ENCODE assay signal across 43 mouse cellular contexts in genomic region chr7:139956658-139957057, GRCm38 (mm10). TPM values are rescaled to one million over a fixed set of nuclear protein-coding genes. Genes with fewer than 3 reads are reported as not detected.
"Had no signal": no experiment of that assay in that cellular context is flagged by ENCODE, and none has a peak within 500 bp of the region (broad histone marks: within the 10 kb centered on the region; RNA-seq: fewer than 3 reads in every experiment).

No protein-coding gene starts in this region.

- H3K4me3 ChIP-seq: heart, embryonic 10.5 days; heart, embryonic 12.5 days; heart, embryonic 13.5 days; heart, embryonic 15.5 days; hindbrain, embryonic 10.5 days; hindbrain, embryonic 12.5 days; hindbrain, embryonic 13.5 days; hindbrain, embryonic 15.5 days; intestine, embryonic 15.5 days; kidney, embryonic 15.5 days; layer of hippocampus, adult 2 months had no signal

- H3K9me3 ChIP-seq: heart, embryonic 10.5 days; heart, embryonic 12.5 days; heart, embryonic 13.5 days; heart, embryonic 15.5 days; hindbrain, embryonic 10.5 days; hindbrain, embryonic 12.5 days; hindbrain, embryonic 13.5 days; hindbrain, embryonic 15.5 days; intestine, embryonic 15.5 days; kidney, embryonic 15.5 days had no signal

- DNase-seq: heart, postnatal 10 days; heart, postnatal 14 days; heart, postnatal 36 days; kidney, adult 11 months; kidney, adult 18-20 months; kidney, adult 2 months; kidney, adult 8-10 months; kidney, adult 9 months; kidney, postnatal 25 days; layer of hippocampus, adult 9-11 months; layer of hippocampus, postnatal 36 days had no signal

- ATAC-seq: hindbrain, embryonic 16.5 days; hindbrain, postnatal 0 days; inflammation-experienced regulatory T-cells, adult 6 months; intestine, embryonic 15.5 days; intestine, embryonic 16.5 days; intestine, postnatal 0 days had no signal

- H3K36me3 ChIP-seq: heart, embryonic 10.5 days; heart, embryonic 12.5 days; heart, embryonic 13.5 days; heart, embryonic 15.5 days; hindbrain, embryonic 10.5 days; hindbrain, embryonic 12.5 days; hindbrain, embryonic 13.5 days; hindbrain, embryonic 15.5 days; intestine, embryonic 15.5 days; kidney, embryonic 15.5 days had no signal

- H3K4me2 ChIP-seq: heart, embryonic 11.5 days; heart, embryonic 12.5 days; heart, embryonic 13.5 days; heart, embryonic 15.5 days; hindbrain, embryonic 12.5 days; hindbrain, embryonic 13.5 days; hindbrain, embryonic 15.5 days; intestine, embryonic 15.5 days; kidney, embryonic 15.5 days had no signal

- H3K4me1 ChIP-seq: intestine, embryonic 15.5 days had no signal

- H3K9ac ChIP-seq: heart, embryonic 12.5 days; heart, embryonic 13.5 days; heart, embryonic 15.5 days; hindbrain, embryonic 12.5 days; hindbrain, embryonic 13.5 days; hindbrain, embryonic 15.5 days; intestine, embryonic 15.5 days; kidney, embryonic 15.5 days had no signal

- H3K27me3 ChIP-seq: intestine, embryonic 15.5 days had no signal

- H3K27ac ChIP-seq: heart, embryonic 10.5 days; heart, embryonic 13.5 days; heart, embryonic 15.5 days; hindbrain, embryonic 10.5 days; hindbrain, embryonic 12.5 days; hindbrain, embryonic 13.5 days; hindbrain, embryonic 15.5 days; hindbrain, postnatal 0 days; intestine, embryonic 15.5 days; kidney, embryonic 15.5 days; kidney, postnatal 0 days; layer of hippocampus, adult 2 months had no signal

RNA-seq across cellular contexts. Expression of gene Utf1, which starts 13.1 kb away (rescaled TPM):
- total RNA-seq: heart, adult 8-10 months; heart, postnatal 10 days; heart, postnatal 14 days; heart, postnatal 25 days; heart, postnatal 36 days; heart, postnatal 4 days; hematopoietic stem cell, adult 5-6 weeks; hindbrain, postnatal 0 days; layer of hippocampus, adult 18-20 months; layer of hippocampus, adult 2 months; layer of hippocampus, adult 8-10 months; layer of hippocampus, postnatal 10 days; layer of hippocampus, postnatal 14 days; layer of hippocampus, postnatal 25 days; layer of hippocampus, postnatal 36 days had no signal
- polyA plus RNA-seq: heart, embryonic 11.5 days; heart, embryonic 12.5 days; heart, embryonic 13.5 days; heart, embryonic 14.5 days; heart, embryonic 15.5 days; heart, postnatal 0 days; hindbrain, embryonic 10.5 days; hindbrain, embryonic 11.5 days; hindbrain, embryonic 12.5 days; hindbrain, embryonic 13.5 days; hindbrain, embryonic 15.5 days; hindbrain, embryonic 16.5 days; hindbrain, postnatal 0 days; intestine, embryonic 14.5 days; intestine, embryonic 15.5 days; intestine, embryonic 16.5 days; intestine, postnatal 0 days; kidney, embryonic 15.5 days; kidney, postnatal 0 days had no signal

RNA-seq across cellular contexts. Expression of gene 6430531B16Rik, which starts 21.9 kb away (rescaled TPM):
- total RNA-seq: heart, adult 8-10 months; heart, postnatal 10 days; heart, postnatal 14 days; heart, postnatal 25 days; heart, postnatal 36 days; heart, postnatal 4 days had no signal
- polyA plus RNA-seq: heart, embryonic 14.5 days; heart, embryonic 15.5 days; intestine, embryonic 14.5 days; intestine, embryonic 16.5 days; large intestine, adult 2 months had no signal
